Mouse (Mus musculus) stomach, postnatal 0 days (tissue): ENCODE measurements around the gene Ndst4. TPM values are rescaled to one million over a fixed set of nuclear protein-coding genes. Genes with fewer than 3 reads are reported as not detected.

Experiments
- ATAC-seq: fragments of 200-750 bp; cut with Nextera tagmentation; 2 replicates; pipeline ENCODE4 v1.8.0; 2017; ENCODE audit not compliant: low FRiP score, low TSS enrichment
- DNase-seq: peaks from one replicate; pipeline ENCODE4 v3.0.0-alpha.2; 2016; ENCODE audit warnings: low spot score
- H3K27ac ChIP-seq: fragments of 300-500 bp; sonication (generic); replicated peaks from 2 replicates; pipeline ENCODE4 v1.5.1; 2014; ENCODE audit warnings: mild to moderate bottlenecking, control low read depth
- H3K27me3 ChIP-seq: fragments of 300-500 bp; sonication (generic); 2 replicates; pipeline ENCODE4 v1.6.1; 2014; ENCODE audit warnings: low read length; ENCODE audit not compliant: control insufficient read depth, insufficient read depth
- H3K36me3 ChIP-seq: fragments of 300-500 bp; sonication (generic); 2 replicates; pipeline ENCODE4 v1.6.1; 2014; ENCODE audit warnings: low read length, mixed read lengths; ENCODE audit not compliant: control insufficient read depth, insufficient read depth
- H3K4me1 ChIP-seq: fragments of 300-500 bp; sonication (generic); replicated peaks from 2 replicates; pipeline ENCODE4 v1.6.1; 2014; ENCODE audit warnings: antibody characterized with exemption; ENCODE audit not compliant: control insufficient read depth, insufficient read depth
- H3K4me2 ChIP-seq: fragments of 300-500 bp; sonication (generic); replicated peaks from 2 replicates; pipeline ENCODE4 v1.6.1; 2014; ENCODE audit warnings: low read depth, mild to moderate bottlenecking, control low read depth, moderate library complexity
- H3K4me3 ChIP-seq: fragments of 300-500 bp; sonication (generic); 2 replicates; pipeline ENCODE4 v1.5.1; 2014; ENCODE audit warnings: low read depth, low read length, control low read depth
- H3K9ac ChIP-seq: fragments of 300-500 bp; sonication (generic); 2 replicates; pipeline ENCODE4 v1.6.1; 2014; ENCODE audit warnings: mild to moderate bottlenecking, low read length, control low read depth, mixed read lengths
- H3K9me3 ChIP-seq: fragments of 300-500 bp; sonication (generic); 2 replicates; pipeline ENCODE4 v1.6.1; 2016; ENCODE audit warnings: low read length; ENCODE audit not compliant: control insufficient read depth
- CTCF ChIP-seq: IDR thresholded peaks from 2 replicates; pipeline ENCODE4 v1.5.1; 2016; ENCODE audit warnings: antibody characterized with exemption, low read depth, mild to moderate bottlenecking, moderate library complexity
- EP300 ChIP-seq: optimal IDR thresholded peaks from 2 replicates; pipeline ENCODE3; 2016; ENCODE audit warnings: antibody characterized with exemption
- WGBS: fragments of 180-500 bp; shearing (Covaris S2); extraction: QIAGEN DNeasy Blood & Tissue Kit; methylation state at CpG from one replicate; pipeline ENCODE4 v1.1.7; 2014; 5-methylcytosine and 5-hydroxymethylcytosine counted together
- polyA plus RNA-seq: library from polyadenylated mRNA; unstranded; fragments of >200 nt; fragmentation: Nextera tagmentation; extraction: Ambion mirVana; gene quantifications from 2 replicates; pipeline ENCODE4 v1.2.1, GENCODE M21; 2015

The Ndst4 gene
- polyA plus RNA-seq, 1 experiment from 2014 or later, result 0.16 TPM

GRCm38 (mm10) chr3:125533371-125533770, 129.5 kb downstream of the Ndst4 start:
- Histone ChIP-seq H3K27ac (no peak overlapping the region), H3K9me3 (no peaks in the 10 kb centered on the region), H3K4me1 (no peaks in the 10 kb centered on the region), H3K36me3 (no peaks in the 10 kb centered on the region), H3K4me3 (no peak overlapping the region), H3K9ac (no peak overlapping the region), H3K27me3 (no peaks in the 10 kb centered on the region), H3K4me2 (no peak overlapping the region)
- TF ChIP-seq CTCF, result no peak
- no peak for TF ChIP-seq EP300
- DNase-seq, result no peak
- ATAC-seq, result no peak
- WGBS, result 86% methylated on average over 8 of the region's 8 CpGs

GRCm38 (mm10) chr3:125570602-125571001, 166.7 kb downstream of the Ndst4 start:
- H3K27me3 ChIP-seq, result no peaks in the 10 kb centered on the region
- ATAC-seq, result no peak
- TF ChIP-seq EP300, result no peak
- H3K4me2 ChIP-seq, result no peak overlapping the region
- no peak for DNase-seq
- H3K4me1 ChIP-seq, result no peaks in the 10 kb centered on the region
- 72% methylated on average over 2 of the region's 2 CpGs for WGBS
- H3K9ac ChIP-seq, result no peak overlapping the region
- no peaks in the 10 kb centered on the region for H3K9me3 ChIP-seq
- H3K27ac ChIP-seq, result no peak overlapping the region
- no peak overlapping the region for H3K4me3 ChIP-seq
- H3K36me3 ChIP-seq, result no peaks in the 10 kb centered on the region

- Histone ChIP-seq H3K36me3 (no peaks in the 10 kb centered on the region), H3K9me3 (no peaks in the 10 kb centered on the region), H3K4me3 (no peak overlapping the region), H3K9ac (no peak overlapping the region), H3K27ac (no peak overlapping the region), H3K4me2 (no peak overlapping the region), H3K4me1 (no peaks in the 10 kb centered on the region), H3K27me3 (no peaks in the 10 kb centered on the region)
- TF ChIP-seq EP300, result no peak
- no peak for TF ChIP-seq CTCF
- ATAC-seq, result no peak
- 78% methylated on average over 2 of the region's 2 CpGs for WGBS
- no peak for DNase-seq
Measured at GRCm38 (mm10) chr3:125632233-125632632, 228.4 kb downstream of the Ndst4 start.

GRCm38 (mm10) chr3:125655009-125655635, 251.2 kb downstream of the Ndst4 start:
- Histone ChIP-seq H3K9ac (no peak overlapping the region), H3K9me3 (no peaks in the 10 kb centered on the region), H3K36me3 (no peaks in the 10 kb centered on the region), H3K4me3 (no peak overlapping the region), H3K4me1 (no peaks in the 10 kb centered on the region), H3K27ac (no peak overlapping the region), H3K27me3 (no peaks in the 10 kb centered on the region), H3K4me2 (no peak overlapping the region)
- DNase-seq, result no peak
- no peak for TF ChIP-seq CTCF
- no peak for TF ChIP-seq EP300
- ATAC-seq, result no peak
- 48% methylated on average over 3 of the region's 3 CpGs for WGBS

GRCm38 (mm10) chr3:125660114-125660717, 256.3 kb downstream of the Ndst4 start:
- 63% methylated on average over 3 of the region's 3 CpGs for WGBS
- no peak for TF ChIP-seq CTCF
- no peak for TF ChIP-seq EP300
- Histone ChIP-seq H3K4me3 (no peak overlapping the region), H3K9ac (no peak overlapping the region), H3K27me3 (no peaks in the 10 kb centered on the region), H3K4me1 (no peaks in the 10 kb centered on the region), H3K36me3 (no peaks in the 10 kb centered on the region), H3K27ac (no peak overlapping the region), H3K9me3 (no peaks in the 10 kb centered on the region), H3K4me2 (no peak overlapping the region)
- DNase-seq (no peak), ATAC-seq (no peak)

GRCm38 (mm10) chr3:125660884-125661532, 257.1 kb downstream of the Ndst4 start:
- no peaks in the 10 kb centered on the region for H3K36me3 ChIP-seq
- H3K4me1 ChIP-seq, result no peaks in the 10 kb centered on the region
- H3K4me3 ChIP-seq, result no peak overlapping the region
- no peaks in the 10 kb centered on the region for H3K9me3 ChIP-seq
- TF ChIP-seq EP300, result no peak
- no peak for TF ChIP-seq CTCF
- H3K27me3 ChIP-seq, result no peaks in the 10 kb centered on the region
- H3K9ac ChIP-seq, result no peak overlapping the region
- DNase-seq (no peak), ATAC-seq (no peak)
- no peak overlapping the region for H3K4me2 ChIP-seq
- WGBS, result 49% methylated on average over 2 of the region's 2 CpGs
- no peak overlapping the region for H3K27ac ChIP-seq
